Comparison of ENCODE assay signal across 8 mouse cellular contexts in the genomic region with DNA sequence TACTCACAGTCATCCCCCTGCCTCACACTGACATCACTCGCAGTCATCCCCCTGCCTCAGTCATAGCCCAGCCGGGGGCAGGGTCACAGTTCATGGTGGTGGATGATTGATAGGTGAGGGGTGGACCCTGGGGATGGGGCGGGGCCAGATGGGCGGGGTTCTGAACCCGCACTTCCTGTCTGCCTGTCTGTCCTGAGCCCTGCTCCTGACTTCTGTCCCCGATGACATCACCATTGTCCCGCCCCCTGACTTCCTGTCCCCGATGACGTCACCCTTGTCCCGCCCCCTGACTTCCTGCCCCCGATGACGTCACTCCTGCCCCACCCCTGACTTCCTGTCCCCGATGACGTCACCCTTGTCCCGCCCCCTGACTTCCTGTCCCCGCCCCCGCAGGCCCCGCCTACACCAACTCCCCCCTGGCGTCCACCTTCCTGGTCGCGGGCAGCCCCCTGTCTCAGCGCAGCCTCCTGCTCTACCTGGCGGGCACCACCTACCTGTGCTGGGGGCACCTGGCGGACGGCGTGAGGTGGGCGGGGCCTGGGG. TPM values are rescaled to one million over a fixed set of nuclear protein-coding genes. Genes with fewer than 3 reads are reported as not detected.
DNase-seq lines count a peak whose midpoint lies in the region; ATAC-seq lines count a peak whose summit lies in the region.

No protein-coding gene starts in this region.

- H3K36me3 ChIP-seq in kidney, embryonic 15.5 days = peaks cover 37% of the 10 kb centered on the region
- no peaks in the 10 kb centered on the region for H3K36me3 ChIP-seq in heart, embryonic 14.5 days (ENCODE audit: control insufficient read depth, insufficient read depth, low read length)
- peaks cover 40% of the 10 kb centered on the region for H3K36me3 ChIP-seq in limb, embryonic 13.5 days
- H3K36me3 ChIP-seq in neural tube, embryonic 12.5 days = peaks cover 43% of the 10 kb centered on the region

- H3K4me2 ChIP-seq in kidney, embryonic 15.5 days = no peak overlapping the region
- H3K4me2 ChIP-seq in heart, embryonic 14.5 days (ENCODE audit: low read length) = no peak overlapping the region
- no peak overlapping the region for H3K4me2 ChIP-seq in limb, embryonic 13.5 days (replicated peaks)
- no peak overlapping the region for H3K4me2 ChIP-seq in neural tube, embryonic 12.5 days (replicated peaks)

- peaks cover 52% of the 10 kb centered on the region for H3K9me3 ChIP-seq in kidney, embryonic 15.5 days (replicated peaks)
- peaks cover 52% of the 10 kb centered on the region for H3K9me3 ChIP-seq in heart, embryonic 14.5 days (ENCODE audit: control insufficient read depth, low read length)
- H3K9me3 ChIP-seq in limb, embryonic 13.5 days = peaks cover 53% of the 10 kb centered on the region
- peaks cover 51% of the 10 kb centered on the region for H3K9me3 ChIP-seq in neural tube, embryonic 12.5 days

- H3K9ac ChIP-seq in kidney, embryonic 15.5 days = no peak overlapping the region
- H3K9ac ChIP-seq in heart, embryonic 14.5 days (ENCODE audit: low read length) = no peak overlapping the region
- H3K9ac ChIP-seq in limb, embryonic 13.5 days = no peak overlapping the region
- H3K9ac ChIP-seq in neural tube, embryonic 12.5 days = no peak overlapping the region

- H3K27ac ChIP-seq in kidney, embryonic 15.5 days = no peak overlapping the region
- H3K27ac ChIP-seq in heart, embryonic 14.5 days (replicated peaks in 1 of 2; ENCODE audit: control insufficient read depth in 1 of 2, insufficient read depth in 1 of 2, low read depth in 2 of 2, low read length in 2 of 2) = no peak overlapping the region
- H3K27ac ChIP-seq in limb, embryonic 13.5 days = no peak overlapping the region
- H3K27ac ChIP-seq in neural tube, embryonic 12.5 days = no peak overlapping the region

- H3K4me3 ChIP-seq in kidney, embryonic 15.5 days (replicated peaks) = no peak overlapping the region
- H3K4me3 ChIP-seq in heart, embryonic 14.5 days (ENCODE audit: control insufficient read depth in 1 of 2, insufficient read depth in 1 of 2, low read depth in 1 of 2, low read length in 2 of 2) = no peak overlapping the region; a peak in 1 of 4 replicates
- no peak overlapping the region for H3K4me3 ChIP-seq in limb, embryonic 13.5 days
- peak overlapping the region; percentile 11; the same call in 1 of the 2 replicates for H3K4me3 ChIP-seq in neural tube, embryonic 12.5 days

- ATAC-seq in kidney, embryonic 15.5 days (replicated peaks; ENCODE audit: low FRiP score) = peak; percentile 73
- ATAC-seq in CD4-positive, CD25-positive, alpha-beta regulatory T cell, adult 4 months = peak; percentile 31
- peak; percentile 58; the same call in 1 of the 2 replicates for ATAC-seq in heart, embryonic 14.5 days (ENCODE audit: insufficient number of reproducible peaks, insufficient read depth, low FRiP score, low read depth)
- peak; percentile 69; the same call in 1 of the 2 replicates for ATAC-seq in limb, embryonic 13.5 days (ENCODE audit: low FRiP score, low read depth)
- ATAC-seq in neural tube, embryonic 12.5 days (ENCODE audit: low FRiP score, low read depth) = 0 out of 2 replicates have a peak, but pooled peaks have one; percentile 60

- H3K4me1 ChIP-seq in kidney, embryonic 15.5 days = no peaks in the 10 kb centered on the region
- no peaks in the 10 kb centered on the region for H3K4me1 ChIP-seq in heart, embryonic 14.5 days (ENCODE audit: control insufficient read depth in 2 of 2, insufficient read depth in 2 of 2, low read length in 2 of 2)
- H3K4me1 ChIP-seq in limb, embryonic 13.5 days = no peaks in the 10 kb centered on the region
- no peaks in the 10 kb centered on the region for H3K4me1 ChIP-seq in neural tube, embryonic 12.5 days

- DNase-seq in kidney, adult 11 months = no peak
- peak; percentile 57 to 61 for DNase-seq in cerebellum, postnatal 10 days
- DNase-seq in spleen, adult 12 weeks (ENCODE audit: low spot score) = no peak

- 79% methylated on average over 27 of the region's 27 CpGs for WGBS in kidney, embryonic 15.5 days
- WGBS in heart, embryonic 14.5 days = 79% methylated on average over 27 of the region's 27 CpGs
- WGBS in limb, embryonic 13.5 days = 81% methylated on average over 27 of the region's 27 CpGs
- 83% methylated on average over 27 of the region's 27 CpGs for WGBS in neural tube, embryonic 12.5 days

- H3K27me3 ChIP-seq in kidney, embryonic 15.5 days = no peaks in the 10 kb centered on the region
- no peaks in the 10 kb centered on the region for H3K27me3 ChIP-seq in heart, embryonic 14.5 days (ENCODE audit: control insufficient read depth, insufficient read depth, low read length)
- H3K27me3 ChIP-seq in limb, embryonic 13.5 days = no peaks in the 10 kb centered on the region
- no peaks in the 10 kb centered on the region for H3K27me3 ChIP-seq in neural tube, embryonic 12.5 days (replicated peaks)

RNA-seq across cellular contexts. Expression of gene Asmt, which starts 1.9 kb away (rescaled TPM):
- polyA plus RNA-seq in kidney, embryonic 15.5 days (2015; fragmentation: Nextera tagmentation; extraction: Ambion mirVana) = not detected in 2 replicates
- not detected for polyA plus RNA-seq in CD4-positive, CD25-positive, alpha-beta regulatory T cell, adult 4 months (2017; shearing (Covaris generic))
- polyA plus RNA-seq in heart, embryonic 14.5 days (2014; fragmentation: Nextera tagmentation; extraction: Ambion mirVana) = not detected in 2 replicates
- polyA plus RNA-seq in limb, embryonic 13.5 days (2015; fragmentation: Nextera tagmentation; extraction: Ambion mirVana) = not detected in 2 replicates
- not detected in 2 replicates for polyA plus RNA-seq in neural tube, embryonic 12.5 days (2016; fragmentation: Nextera tagmentation; extraction: Ambion mirVana)

Comparison
In these comparisons a context has a peak if more than half of its experiments do, and no peak if none do; other contexts are left out.
1. DNase-seq: peak in cerebellum, postnatal 10 days (2 of 2); none in kidney, adult 11 months (single experiment) and spleen, adult 12 weeks (single experiment).
2. Peak in every context shown above with its lines, with median percentiles within 50 percentile points of each other: ATAC-seq.